Mouse (Mus musculus): ENCODE measurements around the gene Kcnq1. TPM values are rescaled to one million over a fixed set of nuclear protein-coding genes. Genes with fewer than 3 reads are reported as not detected.
A peak's percentile ranks its signal among the peaks of the same experiment; 100 is the strongest.

The Kcnq1 gene
- total and polyA plus RNA-seq, 2 experiments from 2014 or later: 1.00 to 2.0 TPM

- H3K27me3 ChIP-seq (ENCODE audit: insufficient read depth, low read length): no peaks in the 10 kb centered on the region
- no peaks in the 10 kb centered on the region for H3K9me3 ChIP-seq (ENCODE audit: low read length)
- no peak for ATAC-seq
- no peak overlapping the region for H3K4me3 ChIP-seq (ENCODE audit: low read depth, low read length)
- H3K9ac ChIP-seq: no peak overlapping the region
- H3K27ac ChIP-seq (ENCODE audit: low read depth, low read length): no peak overlapping the region
- no peak overlapping the region for H3K4me2 ChIP-seq (ENCODE audit: low read depth)
- no peaks in the 10 kb centered on the region for H3K4me1 ChIP-seq (ENCODE audit: insufficient read depth)
- no peak for DNase-seq
- 96% methylated on average over 3 of the region's 3 CpGs for WGBS
- TF ChIP-seq CTCF (IDR thresholded peaks at IDR 0.05; ENCODE audit: low read depth): no peak
- no peaks in the 10 kb centered on the region for H3K36me3 ChIP-seq (ENCODE audit: insufficient read depth)
These were observed 84.0 kb downstream of the Kcnq1 start for GRCm38 (mm10) chr7:143189965-143190722.

- Histone ChIP-seq H3K27me3 (ENCODE audit: insufficient read depth, low read length) (no peaks in the 10 kb centered on the region), H3K9ac (no peak overlapping the region), H3K27ac (ENCODE audit: low read depth, low read length) (no peak overlapping the region), H3K4me2 (ENCODE audit: low read depth) (no peak overlapping the region), H3K9me3 (ENCODE audit: low read length) (no peaks in the 10 kb centered on the region), H3K36me3 (ENCODE audit: insufficient read depth) (no peaks in the 10 kb centered on the region), H3K4me1 (ENCODE audit: insufficient read depth) (no peaks in the 10 kb centered on the region), H3K4me3 (ENCODE audit: low read depth, low read length) (no peak overlapping the region)
- ATAC-seq: no peak
- WGBS: 85% methylated on average over 5 of the region's 5 CpGs
- DNase-seq: no peak
- no peak for TF ChIP-seq CTCF (IDR thresholded peaks at IDR 0.05; ENCODE audit: low read depth)
These were observed 84.7 kb downstream of the Kcnq1 start for GRCm38 (mm10) chr7:143190911-143191310.

- H3K27ac ChIP-seq (ENCODE audit: low read depth, low read length): no peak overlapping the region
- H3K4me3 ChIP-seq (ENCODE audit: low read depth, low read length): no peak overlapping the region
- no peak overlapping the region for H3K4me2 ChIP-seq (ENCODE audit: low read depth)
- no peaks in the 10 kb centered on the region for H3K9me3 ChIP-seq (ENCODE audit: low read length)
- ATAC-seq (no peak), DNase-seq (no peak)
- H3K4me1 ChIP-seq (ENCODE audit: insufficient read depth): no peaks in the 10 kb centered on the region
- WGBS: 94% methylated on average over 7 of the region's 7 CpGs
- no peak overlapping the region for H3K9ac ChIP-seq
- TF ChIP-seq CTCF (IDR thresholded peaks at IDR 0.05; ENCODE audit: low read depth): no peak
- no peaks in the 10 kb centered on the region for H3K36me3 ChIP-seq (ENCODE audit: insufficient read depth)
- no peaks in the 10 kb centered on the region for H3K27me3 ChIP-seq (ENCODE audit: insufficient read depth, low read length)
These were observed 86.2 kb downstream of the Kcnq1 start for GRCm38 (mm10) chr7:143192392-143192791.

GRCm38 (mm10) chr7:143194064-143194463, 87.9 kb downstream of the Kcnq1 start:
- H3K4me2 ChIP-seq (ENCODE audit: low read depth): no peak overlapping the region
- H3K4me3 ChIP-seq (ENCODE audit: low read depth, low read length): no peak overlapping the region
- H3K9me3 ChIP-seq (ENCODE audit: low read length): no peaks in the 10 kb centered on the region
- no peak overlapping the region for H3K9ac ChIP-seq
- ATAC-seq: no peak
- peaks cover 4% of the 10 kb centered on the region; the same call in 1 of the 2 replicates for H3K4me1 ChIP-seq (ENCODE audit: insufficient read depth)
- no peak overlapping the region for H3K27ac ChIP-seq (ENCODE audit: low read depth, low read length)
- DNase-seq: no peak
- no peak for TF ChIP-seq CTCF (IDR thresholded peaks at IDR 0.05; ENCODE audit: low read depth)
- H3K36me3 ChIP-seq (ENCODE audit: insufficient read depth): no peaks in the 10 kb centered on the region
- no peaks in the 10 kb centered on the region for H3K27me3 ChIP-seq (ENCODE audit: insufficient read depth, low read length)
- 92% methylated on average over 7 of the region's 7 CpGs for WGBS

- WGBS: 9% methylated on average over 15 of the region's 15 CpGs
- peak; percentile 36 for DNase-seq
- H3K27ac ChIP-seq (ENCODE audit: low read depth, low read length): no peak overlapping the region
- peak; percentile 78 for ATAC-seq
- H3K4me1 ChIP-seq (ENCODE audit: insufficient read depth): peaks cover 4% of the 10 kb centered on the region; the same call in 1 of the 2 replicates
- no peak overlapping the region for H3K9ac ChIP-seq
- no peaks in the 10 kb centered on the region for H3K27me3 ChIP-seq (ENCODE audit: insufficient read depth, low read length)
- no peaks in the 10 kb centered on the region for H3K36me3 ChIP-seq (ENCODE audit: insufficient read depth)
- peak overlapping the region; percentile 33 for H3K4me2 ChIP-seq (ENCODE audit: low read depth)
- no peak for TF ChIP-seq CTCF (IDR thresholded peaks at IDR 0.05; ENCODE audit: low read depth)
- no peak overlapping the region for H3K4me3 ChIP-seq (ENCODE audit: low read depth, low read length)
- no peaks in the 10 kb centered on the region for H3K9me3 ChIP-seq (ENCODE audit: low read length)
These were observed 91.8 kb downstream of the Kcnq1 start for GRCm38 (mm10) chr7:143197951-143198440.

GRCm38 (mm10) chr7:143198443-143198842, 92.3 kb downstream of the Kcnq1 start:
- H3K4me3 ChIP-seq (ENCODE audit: low read depth, low read length): no peak overlapping the region
- DNase-seq (no peak), ATAC-seq (peak; percentile 25; the same call in 1 of the 2 replicates)

GRCm38 (mm10) chr7:143201255-143201654, 95.1 kb downstream of the Kcnq1 start:
- Histone ChIP-seq H3K4me1 (ENCODE audit: insufficient read depth) (peaks cover 4% of the 10 kb centered on the region; the same call in 1 of the 2 replicates), H3K4me2 (ENCODE audit: low read depth) (no peak overlapping the region), H3K4me3 (ENCODE audit: low read depth, low read length) (no peak overlapping the region), H3K9me3 (ENCODE audit: low read length) (no peaks in the 10 kb centered on the region), H3K27ac (ENCODE audit: low read depth, low read length) (no peak overlapping the region), H3K9ac (no peak overlapping the region), H3K36me3 (ENCODE audit: insufficient read depth) (no peaks in the 10 kb centered on the region), H3K27me3 (ENCODE audit: insufficient read depth, low read length) (no peaks in the 10 kb centered on the region)
- TF ChIP-seq CTCF (IDR thresholded peaks at IDR 0.05; ENCODE audit: low read depth): no peak
- WGBS: 86% methylated on average over 2 of the region's 2 CpGs
- no peak for DNase-seq
- no peak for ATAC-seq

More at GRCm38 (mm10) chr7:143198443-143198842, 92.3 kb downstream of the Kcnq1 start:
- WGBS: 16% methylated on average over 7 of the region's 7 CpGs
- Histone ChIP-seq H3K9ac (no peak overlapping the region), H3K4me1 (ENCODE audit: insufficient read depth) (peaks cover 4% of the 10 kb centered on the region; the same call in 1 of the 2 replicates), H3K4me2 (ENCODE audit: low read depth) (peak overlapping the region; percentile 33), H3K36me3 (ENCODE audit: insufficient read depth) (no peaks in the 10 kb centered on the region), H3K27ac (ENCODE audit: low read depth, low read length) (no peak overlapping the region), H3K9me3 (ENCODE audit: low read length) (no peaks in the 10 kb centered on the region), H3K27me3 (ENCODE audit: insufficient read depth, low read length) (no peaks in the 10 kb centered on the region)
- TF ChIP-seq CTCF (IDR thresholded peaks at IDR 0.05; ENCODE audit: low read depth): no peak
